In the genomic region with DNA sequence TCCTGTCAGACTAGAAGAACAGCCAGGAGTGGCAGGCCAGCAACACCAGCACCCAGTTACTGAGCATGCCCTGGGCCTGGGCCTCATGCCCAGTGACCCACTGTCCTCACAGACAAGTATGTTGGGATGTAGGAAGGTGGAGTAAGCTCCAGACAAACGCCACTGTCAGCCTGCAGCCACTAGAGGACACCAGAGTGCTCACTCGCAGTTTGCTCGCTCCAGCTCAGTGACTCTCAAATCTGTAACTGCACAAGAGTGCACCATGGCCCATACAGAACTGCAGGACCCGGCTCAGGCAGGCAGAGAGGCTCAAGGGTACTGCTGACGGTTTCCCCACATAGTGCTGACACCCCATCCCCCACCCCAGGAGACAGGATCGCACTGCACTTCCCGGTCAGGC, we compare ENCODE assay signal across 9 mouse cellular contexts. TPM values are rescaled to one million over a fixed set of nuclear protein-coding genes. Genes with fewer than 3 reads are reported as not detected.
DNase-seq lines count a peak whose midpoint lies in the region; ATAC-seq and TF ChIP-seq lines count a peak whose summit lies in the region.
"Had no signal": no experiment of that assay in that cellular context is flagged by ENCODE, and none has a peak within 500 bp of the region (broad histone marks: within the 10 kb centered on the region; RNA-seq: fewer than 3 reads in every experiment).

No protein-coding gene starts in this region.

- H3K27me3 ChIP-seq in embryonic facial prominence, embryonic 14.5 days (replicated peaks; ENCODE audit: control insufficient read depth, insufficient read depth, low read length): no peaks in the 10 kb centered on the region
- H3K27me3 ChIP-seq in kidney, embryonic 14.5 days (ENCODE audit: control insufficient read depth, insufficient read depth, low read length): no peaks in the 10 kb centered on the region; the same call in 1 of the 2 replicates
- H3K27me3 ChIP-seq: limb, embryonic 15.5 days had no signal

- no peak overlapping the region for H3K9ac ChIP-seq in embryonic facial prominence, embryonic 14.5 days (ENCODE audit: low read depth, low read length)
- H3K9ac ChIP-seq in kidney, embryonic 14.5 days (ENCODE audit: low read depth, low read length): no peak overlapping the region
- H3K9ac ChIP-seq: limb, embryonic 15.5 days had no signal

- peak; percentile 67 for DNase-seq in gastrocnemius, adult 2 months
- DNase-seq in gastrocnemius, postnatal 4 days (ENCODE audit: low spot score in 2 of 2): no peak
- peak; percentile 54 for DNase-seq in 3134 (ENCODE audit: extremely low read depth, insufficient read length, low spot score)
- peak; percentile 91 for DNase-seq in ZHBTc4 (ENCODE audit: low read depth, low spot score)
- peak; percentile 30 for DNase-seq in embryonic facial prominence, embryonic 14.5 days (ENCODE audit: low spot score)
- DNase-seq in retina, embryonic 14.5 days (ENCODE audit: low spot score): peak; percentile 89
- no peak for DNase-seq in layer of hippocampus, adult 9-11 months

- 53% methylated on average over 7 of the region's 7 CpGs for WGBS in embryonic facial prominence, embryonic 14.5 days
- WGBS in kidney, embryonic 14.5 days: 23% methylated on average over 7 of the region's 7 CpGs

- no peak overlapping the region for H3K4me2 ChIP-seq in embryonic facial prominence, embryonic 14.5 days (ENCODE audit: low read depth, low read length)
- no peak overlapping the region for H3K4me2 ChIP-seq in kidney, embryonic 14.5 days (replicated peaks; ENCODE audit: low read depth, low read length)
- H3K4me2 ChIP-seq: limb, embryonic 15.5 days had no signal

- 0 out of 2 replicates have a peak, but pooled peaks have one; percentile 22 for ATAC-seq in embryonic facial prominence, embryonic 14.5 days (ENCODE audit: low read depth)
- ATAC-seq in kidney, embryonic 14.5 days (ENCODE audit: low FRiP score, low TSS enrichment): peak; percentile 41; the same call in 1 of the 2 replicates

- H3K9me3 ChIP-seq in embryonic facial prominence, embryonic 14.5 days (ENCODE audit: control insufficient read depth, low read length): no peaks in the 10 kb centered on the region
- no peaks in the 10 kb centered on the region for H3K9me3 ChIP-seq in kidney, embryonic 14.5 days (ENCODE audit: control insufficient read depth, low read length)
- H3K9me3 ChIP-seq: limb, embryonic 15.5 days had no signal

- H3K4me3 ChIP-seq in gastrocnemius, adult 2 months: no peak overlapping the region
- no peak overlapping the region for H3K4me3 ChIP-seq in embryonic facial prominence, embryonic 14.5 days (ENCODE audit: low read depth, low read length)
- H3K4me3 ChIP-seq in kidney, embryonic 14.5 days (ENCODE audit: low read length): no peak overlapping the region
- H3K4me3 ChIP-seq: limb, embryonic 15.5 days had no signal

- H3K4me1 ChIP-seq in embryonic facial prominence, embryonic 14.5 days (ENCODE audit: control insufficient read depth, insufficient read depth, low read length): no peaks in the 10 kb centered on the region
- H3K4me1 ChIP-seq in kidney, embryonic 14.5 days (ENCODE audit: control insufficient read depth, insufficient read depth, low read length): peaks cover 2% of the 10 kb centered on the region; the same call in 1 of the 2 replicates

- peak; percentile 65 for TF ChIP-seq CTCF in gastrocnemius, adult 2 months (IDR thresholded peaks at IDR 0.05)

- peaks cover 55% of the 10 kb centered on the region for H3K36me3 ChIP-seq in embryonic facial prominence, embryonic 14.5 days (ENCODE audit: control insufficient read depth, insufficient read depth, low read length)
- H3K36me3 ChIP-seq in kidney, embryonic 14.5 days (ENCODE audit: control insufficient read depth, insufficient read depth, low read length): peaks cover 71% of the 10 kb centered on the region

- no peak overlapping the region for H3K27ac ChIP-seq in gastrocnemius, adult 2 months
- no peak overlapping the region for H3K27ac ChIP-seq in embryonic facial prominence, embryonic 14.5 days (replicated peaks; ENCODE audit: low read depth, low read length)
- H3K27ac ChIP-seq in kidney, embryonic 14.5 days (ENCODE audit: low read depth, low read length): no peak overlapping the region
- H3K27ac ChIP-seq: limb, embryonic 15.5 days had no signal

- intact Hi-C loops in gastrocnemius, adult 2 months (cut with DNase I): no loop called here

RNA-seq across cellular contexts. Expression of gene Suds3, which starts 21.5 kb away (rescaled TPM):
- 10 to 100 TPM; 71.7 to 94.8 TPM for total RNA-seq in gastrocnemius, adult 2 months (2021)
- 10 to 100 TPM; 52.7 to 54.7 TPM for total RNA-seq in gastrocnemius, postnatal 4 days (2021)
- polyA plus RNA-seq in embryonic facial prominence, embryonic 14.5 days (2014; fragmentation: Nextera tagmentation; extraction: Ambion mirVana): 39.5 and 40.2 TPM in 2 replicates
- polyA plus RNA-seq in kidney, embryonic 14.5 days (2014; fragmentation: Nextera tagmentation; extraction: Ambion mirVana): 49.2 and 70.7 TPM in 2 replicates

RNA-seq across cellular contexts. Expression of gene Taok3, which starts 25.5 kb away (rescaled TPM):
- total RNA-seq in gastrocnemius, adult 2 months (2021): 1 to 10 TPM; 4.6 to 6.8 TPM
- 10 to 100 TPM; 13.7 to 14.7 TPM for total RNA-seq in gastrocnemius, postnatal 4 days (2021)
- 18.1 and 21.6 TPM in 2 replicates for polyA plus RNA-seq in embryonic facial prominence, embryonic 14.5 days (2014; fragmentation: Nextera tagmentation; extraction: Ambion mirVana)
- 11.7 and 16.3 TPM in 2 replicates for polyA plus RNA-seq in kidney, embryonic 14.5 days (2014; fragmentation: Nextera tagmentation; extraction: Ambion mirVana)

Comparison
In these comparisons a context has a peak if more than half of its experiments do, and no peak if none do; other contexts are left out.
1. DNase-seq: peak in gastrocnemius, adult 2 months (single experiment), 3134 (single experiment), ZHBTc4 (single experiment), embryonic facial prominence, embryonic 14.5 days (single experiment) and retina, embryonic 14.5 days (single experiment); none in gastrocnemius, postnatal 4 days (0 of 2) and layer of hippocampus, adult 9-11 months (single experiment).